Mouse (Mus musculus) T-cell, adult 2 months (primary cell): ENCODE data around the gene Ggct.
A peak's percentile ranks its signal among the peaks of the same experiment; 100 is the strongest.
"Not testable (repeated sequence)": the region's sequence is repeated elsewhere in the genome, so short reads cannot be mapped to it uniquely, and the experiment has no call there.

Source experiments
- DNase-seq: peaks from one replicate; pipeline ENCODE4 v3.0.0; 2022; ENCODE audit warnings: low spot score

Gene Ggct

DNA sequence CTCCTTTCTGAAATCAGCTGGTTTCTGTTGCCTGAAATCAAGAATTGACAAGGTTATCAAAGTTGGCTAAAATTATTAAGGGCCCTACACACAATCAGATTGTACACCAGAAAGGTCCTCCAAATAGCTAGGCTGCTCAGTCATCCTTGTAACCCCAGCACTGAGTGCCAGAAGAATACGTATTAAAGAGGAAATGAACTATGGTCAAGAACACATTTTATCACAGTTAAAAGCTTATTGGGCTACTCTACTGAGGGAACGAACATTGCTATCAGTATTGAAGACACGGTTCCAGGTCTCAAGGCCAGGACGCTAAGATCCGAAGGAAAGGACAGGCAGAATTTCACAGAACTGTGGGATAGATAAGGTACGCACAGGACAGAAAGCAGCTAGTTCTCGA is 609 bp downstream of the Ggct start:
- no peak for DNase-seq

GRCm38 (mm10) chr6:54991189-54991588 is 1.6 kb downstream of the Ggct start:
- DNase-seq = no peak

GRCm38 (mm10) chr6:54988141-54988540 is 4.6 kb downstream of the Ggct start:
- no peak for DNase-seq

DNA sequence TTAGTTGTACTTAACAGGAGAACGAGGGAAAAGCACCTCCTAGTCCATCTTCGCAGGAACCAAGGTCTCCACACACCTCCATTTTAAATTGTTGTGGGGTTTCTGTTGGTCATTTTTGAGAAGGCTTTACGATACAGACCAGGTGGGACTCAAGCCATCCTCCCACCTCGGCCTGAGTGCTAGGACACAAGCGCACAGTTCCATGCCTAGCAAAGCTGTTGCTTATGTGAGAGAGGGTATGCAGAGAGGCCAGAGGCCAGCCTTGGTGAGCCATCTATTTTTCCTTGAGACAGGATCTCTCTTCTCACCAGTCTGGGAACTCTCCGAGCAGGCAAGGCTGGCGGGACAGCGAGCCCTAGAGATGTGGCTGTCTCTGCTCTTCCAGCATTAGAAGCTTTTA is 8.7 kb downstream of the Ggct start:
- no peak for DNase-seq

DNA sequence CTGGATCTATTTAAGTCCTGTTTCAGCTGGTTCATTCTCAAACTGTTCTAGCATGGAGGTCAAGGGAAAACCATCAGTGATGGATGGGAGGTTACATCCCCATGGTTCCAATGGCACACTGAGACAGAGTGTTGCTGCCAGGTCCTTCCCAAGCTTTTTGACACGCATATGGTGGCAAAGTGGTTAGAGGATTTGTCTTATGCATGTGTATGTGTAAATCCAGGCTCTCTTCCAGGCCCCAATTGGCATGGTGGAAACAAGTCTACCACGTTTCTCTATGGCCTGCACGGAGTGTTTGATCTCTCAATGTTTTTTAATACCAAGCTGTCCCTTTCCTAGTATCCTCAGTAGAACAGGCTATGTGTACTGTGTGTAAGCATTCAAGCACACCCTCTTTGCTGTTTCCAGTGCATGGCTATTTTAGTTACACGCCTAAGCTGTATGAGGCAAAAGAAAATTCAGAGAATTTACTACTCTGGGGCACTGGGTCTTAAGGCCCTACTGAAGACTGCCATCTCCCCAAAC is 9.2 kb downstream of the Ggct start:
- no peak for DNase-seq

DNA sequence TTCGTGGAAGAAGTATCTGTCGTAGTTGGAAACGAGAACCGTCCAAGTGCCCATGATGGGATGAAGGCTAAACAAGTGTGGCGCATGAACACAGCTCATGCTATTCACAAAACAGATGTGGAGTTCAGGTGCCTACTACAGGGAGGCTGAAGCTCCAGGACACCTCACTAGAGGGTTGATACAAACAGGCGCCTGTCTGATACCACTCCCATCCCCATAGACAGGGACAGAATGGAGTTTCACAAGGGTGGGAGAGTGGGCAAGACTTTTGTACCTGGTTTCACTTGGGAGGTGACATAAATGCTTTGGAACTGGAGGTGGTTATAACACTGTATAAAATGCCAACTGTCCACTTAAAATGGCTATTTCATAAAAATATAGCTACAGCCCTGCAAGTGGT is 13.3 kb downstream of the Ggct start:
- DNase-seq = no peak

- DNase-seq = no peak
These were observed 17.1 kb downstream of the Ggct start for GRCm38 (mm10) chr6:54975616-54976015.

DNA sequence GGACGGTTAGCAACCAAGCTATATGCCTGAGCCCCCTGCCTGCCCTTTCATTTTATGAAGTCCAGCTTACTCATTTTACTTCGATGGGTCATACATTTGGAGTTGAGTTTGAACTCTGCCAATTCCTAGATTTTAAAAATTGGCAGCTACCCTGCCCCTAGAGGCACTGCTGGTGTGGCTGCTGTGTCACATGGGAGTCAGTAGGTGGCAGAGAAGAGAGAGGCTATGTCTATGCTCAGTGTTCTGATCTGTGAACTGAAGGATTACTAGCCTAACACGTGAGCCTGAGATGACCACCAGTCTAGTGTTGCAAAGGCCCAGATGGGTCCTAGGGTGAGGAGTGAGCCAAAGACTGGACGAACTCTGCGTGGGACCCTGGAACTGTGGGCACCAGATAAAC is 18.2 kb downstream of the Ggct start:
- DNase-seq = peak; percentile 40

- peak; percentile 50 for DNase-seq
These were observed 19.9 kb downstream of the Ggct start for GRCm38 (mm10) chr6:54972929-54973211.

DNA sequence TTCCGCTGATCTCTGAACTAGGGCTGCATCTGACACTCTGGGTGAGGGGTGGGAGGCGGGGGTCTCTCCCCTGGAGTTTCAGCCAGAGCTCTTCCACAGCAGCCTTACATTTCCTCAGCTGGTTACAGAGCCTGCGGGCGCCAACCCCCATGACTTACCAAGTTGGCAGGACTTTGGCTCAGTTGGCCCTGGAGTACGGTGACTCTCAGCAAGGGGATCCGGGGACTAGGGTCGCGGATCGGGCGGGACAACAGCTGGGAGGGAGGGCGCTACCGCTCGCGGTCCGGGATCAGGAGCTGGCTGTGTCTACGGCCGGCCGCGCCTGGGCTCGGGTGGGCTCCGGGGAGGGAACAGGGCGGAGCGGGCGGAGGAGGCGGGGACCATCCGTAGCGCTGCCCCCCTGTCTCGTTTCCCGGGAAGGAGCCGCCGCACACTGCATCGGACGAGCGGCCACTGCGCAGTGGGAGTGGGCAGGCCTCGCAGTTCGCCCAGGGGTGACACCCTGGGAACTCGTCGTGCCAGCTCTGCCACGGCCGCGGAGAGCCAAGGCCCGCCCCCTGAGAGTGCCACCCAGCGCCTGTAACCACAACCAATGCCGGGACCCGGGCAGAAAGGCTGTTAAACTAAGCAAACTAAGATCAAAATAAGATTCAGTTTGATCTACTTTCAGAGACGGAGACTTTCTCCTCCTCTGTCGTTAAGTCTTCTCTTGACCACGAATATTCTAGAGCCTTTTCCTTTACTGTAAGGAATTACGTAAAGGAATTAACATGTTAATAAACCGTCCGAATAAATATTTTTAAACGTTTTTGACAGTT is 20.4 kb downstream of the Ggct start, which contains the start of gene Nod1:
TSS of gene Nod1 (minus strand) at position 502 of the 818 bp plus-strand sequence.
- peak; percentile 73 for DNase-seq

GRCm38 (mm10) chr6:54971731-54972110 is 21.0 kb downstream of the Ggct start:
- DNase-seq = no peak

GRCm38 (mm10) chr6:54970506-54970905 is 22.2 kb downstream of the Ggct start:
- DNase-seq = no peak

GRCm38 (mm10) chr6:54969801-54970200 is 22.9 kb downstream of the Ggct start:
- DNase-seq = no peak

- DNase-seq = no peak
These were observed 25.2 kb downstream of the Ggct start for GRCm38 (mm10) chr6:54967591-54967990.

GRCm38 (mm10) chr6:54965234-54965633 is 27.5 kb downstream of the Ggct start:
- DNase-seq = peak; percentile 49

GRCm38 (mm10) chr6:54964755-54965154 is 28.0 kb downstream of the Ggct start:
- no peak for DNase-seq

DNA sequence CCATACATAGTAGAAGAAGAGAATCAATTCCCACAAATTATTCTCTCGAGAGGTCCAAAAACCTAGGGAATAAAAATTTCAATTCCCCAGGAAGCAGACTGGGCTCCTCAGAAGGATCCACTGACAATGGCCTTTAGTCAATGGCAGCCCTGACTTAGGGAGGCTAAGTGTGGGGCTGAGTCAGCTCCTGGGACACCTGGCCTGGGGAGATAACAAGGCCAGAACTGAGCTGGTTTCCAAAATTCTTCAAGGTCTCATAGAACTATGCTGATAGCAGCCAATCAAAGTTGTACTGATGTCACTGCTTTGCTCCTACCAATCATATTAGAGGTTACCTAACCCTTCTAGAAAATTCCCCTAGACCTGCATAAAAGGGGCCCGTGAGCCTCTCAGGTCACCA is 29.2 kb downstream of the Ggct start:
- no peak for DNase-seq

- DNase-seq = no peak
These were observed 35.1 kb downstream of the Ggct start for GRCm38 (mm10) chr6:54957655-54958054.

DNA sequence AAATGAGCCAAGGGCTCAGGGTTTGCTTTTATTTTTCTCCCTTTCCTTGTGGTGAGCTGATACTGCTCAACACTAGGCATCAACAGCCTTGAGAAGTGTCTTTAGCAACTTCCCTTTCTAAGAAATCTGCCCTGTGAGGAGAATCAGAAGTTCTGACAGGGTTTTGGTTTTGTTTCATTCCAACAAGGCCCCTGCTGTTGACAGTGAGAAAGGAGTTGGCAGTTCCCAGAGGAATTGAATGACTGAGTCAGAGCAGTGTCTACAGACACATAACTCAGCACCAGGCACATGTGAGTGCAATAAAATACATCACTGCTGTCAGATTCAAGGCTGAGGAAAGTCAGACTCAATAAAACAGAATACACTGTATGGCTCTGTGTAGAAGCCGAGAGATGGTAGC is 36.3 kb downstream of the Ggct start:
- DNase-seq = no peak

GRCm38 (mm10) chr6:54955949-54956348 is 36.8 kb downstream of the Ggct start:
- DNase-seq = no peak

GRCm38 (mm10) chr6:54954659-54955414 is 37.9 kb downstream of the Ggct start:
- no peak for DNase-seq

DNA sequence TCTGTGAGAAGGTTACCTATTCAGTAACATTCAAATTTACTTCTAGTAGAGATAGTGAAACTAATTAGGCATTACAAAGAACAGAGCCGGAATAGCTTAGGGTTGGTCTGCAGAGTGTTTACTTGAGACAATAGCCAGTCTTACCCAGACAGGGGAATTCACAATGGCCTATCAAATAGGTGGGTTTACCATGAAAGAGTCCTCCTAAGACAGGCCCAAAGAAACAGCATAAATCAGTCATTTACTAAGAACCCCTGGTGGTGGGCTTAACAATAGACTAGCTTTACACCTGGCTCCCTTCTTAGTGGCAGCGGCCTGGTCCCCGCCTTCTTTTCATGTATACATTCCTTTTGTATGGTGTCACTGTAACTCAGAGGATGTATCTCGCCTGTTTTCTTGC is 39.4 kb downstream of the Ggct start:
- DNase-seq = not testable (repeated sequence)

DNA sequence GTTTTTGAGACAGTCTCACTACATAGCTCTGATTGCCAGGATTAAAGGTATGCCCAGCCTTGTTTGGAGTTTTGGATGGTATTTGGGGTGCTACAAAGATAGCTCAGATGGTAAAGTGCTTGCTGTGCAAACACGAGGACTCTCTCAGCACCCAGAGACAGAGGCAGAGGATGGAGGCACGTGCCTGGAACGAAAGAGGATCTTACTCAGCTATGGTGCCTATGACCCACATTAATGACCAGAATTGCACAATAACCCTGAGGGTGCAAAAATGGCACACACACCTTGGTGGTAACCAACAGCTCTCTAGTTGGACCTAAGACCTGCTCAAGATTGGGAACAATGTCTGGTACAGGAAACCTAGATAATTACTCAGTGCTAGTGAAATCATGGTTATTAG is 40.2 kb downstream of the Ggct start:
- DNase-seq = no peak
